Mouse (Mus musculus): ENCODE measurements at regions not wholly inside any gene's neighbourhood (a gene's known extent, or its start where the extent isn't known, plus 50 kb on each side); places are given as distances from the start of the nearest gene placed in this dataset.
"Not testable (repeated sequence)": the region's sequence is repeated elsewhere in the genome, so short reads cannot be mapped to it uniquely, and the experiment has no call there.

DNA sequence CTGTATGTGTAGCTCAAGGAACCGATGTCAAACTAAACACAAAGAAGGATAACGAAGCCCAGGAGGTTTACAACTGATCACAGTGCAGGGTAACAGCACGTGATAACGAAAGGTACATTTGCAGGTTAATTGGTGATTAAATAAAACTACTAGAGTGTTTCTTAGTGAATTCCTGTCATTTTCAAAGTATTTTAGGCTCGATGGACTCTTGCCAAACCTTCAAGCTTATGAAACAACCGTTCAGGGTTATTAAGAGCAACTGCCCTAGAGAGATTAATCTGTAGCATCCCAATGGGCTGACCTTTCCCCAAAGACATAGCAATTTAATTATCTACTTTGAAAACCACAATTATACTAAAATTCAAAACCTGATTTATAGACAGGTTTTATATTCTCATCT, 741.1 kb downstream of the Robo2 start:
- intact Hi-C loops (cut with DNase I) = no loop called here
- DNase-seq = no peak

DNA sequence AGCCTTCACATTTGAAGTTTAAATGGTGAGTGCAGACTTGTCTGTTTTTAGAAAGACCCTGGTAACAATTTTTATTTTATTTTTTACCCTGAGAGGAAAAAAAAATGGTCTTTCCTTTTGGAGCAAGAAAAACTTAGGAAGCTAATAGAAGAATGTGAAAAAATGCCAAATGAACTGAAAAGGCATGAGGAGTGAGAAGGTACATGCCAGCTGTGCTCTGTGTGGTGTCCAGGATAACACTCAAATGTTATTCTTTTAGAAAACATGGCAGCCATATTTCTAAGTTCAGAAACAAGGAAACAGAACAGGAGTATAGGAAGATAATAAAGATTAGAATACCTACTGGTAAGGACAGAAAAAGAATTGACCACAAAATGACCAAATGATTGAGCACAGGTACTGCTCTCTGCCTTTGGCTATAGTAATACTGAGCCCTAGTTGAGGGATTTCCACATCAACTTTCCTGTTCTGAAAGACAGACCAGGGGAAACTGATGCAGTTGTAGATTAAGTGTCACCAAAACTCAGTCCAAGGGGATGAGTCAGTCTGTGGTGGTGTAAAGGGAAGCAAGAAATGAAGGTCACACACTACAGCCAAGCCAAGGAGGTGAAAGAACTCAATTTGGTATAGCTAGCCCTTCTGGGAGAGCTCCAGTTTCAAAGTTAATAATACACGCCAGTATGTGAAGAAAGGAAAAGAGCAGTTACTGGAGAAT, 758.5 kb downstream of the Robo2 start:
- intact Hi-C loops (cut with DNase I) = no loop called here
- no peak for DNase-seq

- peak; percentile 2 for DNase-seq
- intact Hi-C loops (cut with DNase I) = no loop called here
Observed at GRCm38 (mm10) chr16:73647201-73647782, 764.3 kb downstream of the Robo2 start.

GRCm38 (mm10) chr16:73613017-73613416, 798.6 kb downstream of the Robo2 start:
- DNase-seq = no peak
- intact Hi-C loops (cut with DNase I) = no loop called here

DNA sequence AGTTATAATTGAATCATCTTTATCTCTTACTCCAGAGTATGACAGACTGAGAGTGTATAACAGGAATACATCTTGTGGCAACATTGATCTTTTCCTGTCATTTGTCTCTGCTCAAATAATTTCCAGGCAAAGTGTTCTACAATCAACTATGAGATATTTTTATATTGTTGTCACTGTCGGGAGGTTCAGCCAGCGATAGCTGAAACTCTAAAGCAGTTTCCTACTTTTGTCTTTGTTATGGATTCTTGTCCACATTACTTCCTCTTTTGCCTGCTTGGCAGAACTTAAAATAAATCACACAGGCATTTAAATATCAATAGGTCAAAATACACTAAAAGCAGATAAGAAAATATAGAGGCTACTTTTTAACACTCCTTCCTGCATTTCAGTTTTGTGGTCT, 820.2 kb downstream of the Robo2 start:
- DNase-seq = no peak
- intact Hi-C loops (cut with DNase I) = no loop called here

GRCm38 (mm10) chr16:73561216-73561615, 850.4 kb downstream of the Robo2 start:
- no peak for DNase-seq
- intact Hi-C loops (cut with DNase I) = no loop called here

- intact Hi-C loops (cut with DNase I) = no loop called here
- DNase-seq = no peak
Observed at GRCm38 (mm10) chr16:73556940-73557339, 854.7 kb downstream of the Robo2 start.

- intact Hi-C loops (cut with DNase I) = no loop called here
- DNase-seq = no peak
Observed at GRCm38 (mm10) chr16:73543651-73544050, 868.0 kb downstream of the Robo2 start.

GRCm38 (mm10) chr16:73538040-73538439, 873.6 kb downstream of the Robo2 start:
- intact Hi-C loops (cut with DNase I) = no loop called here
- DNase-seq = no peak

DNA sequence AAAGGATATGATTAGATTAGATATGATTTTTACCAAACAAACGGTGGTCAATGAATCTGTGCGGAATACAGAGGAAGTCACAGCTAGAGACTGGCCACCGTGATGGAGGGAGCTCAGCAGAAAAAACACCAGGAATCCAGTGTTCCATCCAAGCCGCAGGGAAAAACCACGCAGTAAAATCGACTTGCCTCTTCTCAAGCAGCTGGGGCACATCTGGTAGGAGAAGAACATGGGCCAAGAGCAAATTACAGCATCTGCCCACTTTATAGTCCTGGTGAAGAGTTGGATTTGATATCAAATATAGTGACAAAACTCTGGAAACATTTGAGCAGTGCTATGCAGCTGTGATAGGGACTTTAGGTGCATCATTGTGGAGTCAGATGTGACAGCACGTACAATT, 874.1 kb downstream of the Robo2 start:
- intact Hi-C loops (cut with DNase I) = no loop called here

DNA sequence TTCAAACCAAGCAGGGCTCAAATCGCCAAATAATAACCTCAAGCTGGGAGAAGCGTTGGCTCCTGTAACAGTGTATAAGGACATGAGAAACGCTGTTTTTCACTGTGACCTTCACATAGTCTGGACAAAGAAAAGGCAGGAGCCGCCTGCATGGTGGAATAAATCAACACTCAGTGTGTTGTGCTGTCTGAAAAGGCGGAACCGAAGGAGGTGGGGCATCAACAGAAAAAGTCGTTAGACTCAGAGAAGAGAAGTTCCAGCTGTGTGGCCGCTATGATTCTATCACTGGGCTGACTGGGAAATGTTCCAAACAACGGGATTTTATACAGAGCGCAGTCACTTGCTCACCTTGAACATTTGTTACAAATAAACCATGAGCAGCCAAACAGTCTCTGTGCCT, 881.4 kb downstream of the Robo2 start:
- peak; percentile 1 for DNase-seq
- intact Hi-C loops (cut with DNase I) = no loop called here

More for the DNA sequence above, 874.1 kb downstream of the Robo2 start:
- no peak for DNase-seq

DNA sequence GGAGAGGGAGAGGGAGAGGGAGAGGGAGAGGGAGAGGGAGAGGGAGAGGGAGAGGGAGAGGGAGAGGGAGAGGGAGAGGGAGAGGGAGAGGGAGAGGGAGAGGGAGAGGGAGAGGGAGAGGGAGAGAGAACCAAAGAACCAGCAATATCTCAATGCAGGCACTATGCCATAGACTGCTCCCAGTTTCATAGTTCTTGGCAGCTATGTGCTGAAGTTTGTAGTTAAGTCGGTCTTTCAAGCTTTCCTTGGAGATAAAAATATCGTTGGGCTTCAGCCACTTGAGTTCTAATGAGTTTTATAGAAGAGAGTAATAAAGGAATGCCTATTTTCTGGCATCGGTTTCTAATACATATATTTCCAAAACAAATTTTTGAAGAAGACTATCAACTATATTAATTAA, 888.7 kb downstream of the Robo2 start:
- DNase-seq; intact Hi-C loops (cut with DNase I): not testable (repeated sequence)

DNA sequence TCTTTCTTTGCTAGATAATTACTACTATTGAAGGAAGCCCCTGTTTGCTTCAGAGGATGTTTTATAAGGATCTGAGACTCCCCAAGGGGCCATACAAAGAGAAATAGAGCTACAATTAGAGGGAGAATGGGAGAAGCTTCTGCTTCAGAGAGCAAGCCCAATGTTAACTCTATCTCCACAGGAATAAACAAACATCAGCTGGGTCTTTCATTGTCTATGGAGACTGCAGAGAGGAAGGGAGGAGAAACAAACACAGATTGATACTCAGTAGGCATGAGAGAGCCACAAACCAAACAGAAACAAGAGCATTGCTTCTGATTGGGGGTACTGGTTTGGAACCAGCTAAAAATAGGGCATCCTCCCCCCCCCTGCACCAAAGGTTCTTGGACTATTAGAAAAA, 906.9 kb downstream of the Robo2 start:
- intact Hi-C loops (cut with DNase I) = loop anchor here (5.0 kb wide), 1 partner anchor 192 kb away; no protein-coding TSS in a partner anchor
- no peak for DNase-seq

GRCm38 (mm10) chr16:73498636-73499208, 912.9 kb downstream of the Robo2 start:
- intact Hi-C loops (cut with DNase I) = no loop called here
- no peak for DNase-seq

DNA sequence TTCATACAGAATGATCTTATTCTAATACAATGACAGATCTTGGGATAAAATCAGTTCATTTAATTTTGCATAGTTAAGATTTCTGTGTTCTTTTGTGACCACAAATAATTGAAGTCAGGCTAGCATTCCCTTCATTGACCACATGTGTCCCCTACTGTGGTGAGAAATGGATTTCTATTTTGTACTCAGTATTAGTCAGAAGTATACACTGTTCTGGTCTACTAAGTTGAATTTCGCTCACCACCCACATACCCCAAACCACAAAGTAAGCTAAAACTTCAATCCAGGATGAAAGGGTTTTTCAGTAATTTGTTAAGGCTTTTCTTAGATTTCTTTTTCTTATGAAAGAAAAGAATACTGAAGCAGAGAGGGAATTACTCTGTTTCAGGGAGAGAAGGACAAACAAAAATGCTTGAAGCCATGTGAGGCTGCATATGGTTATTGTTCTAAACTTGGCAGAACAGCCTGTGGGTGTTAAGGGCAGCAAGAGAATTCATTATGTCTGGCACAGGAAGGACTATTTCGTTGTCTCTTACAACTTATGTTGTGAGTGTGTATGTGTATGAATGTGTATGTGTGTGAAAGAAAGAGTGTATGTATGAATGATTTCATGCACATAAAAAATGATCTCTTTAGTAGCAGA, 928.3 kb downstream of the Robo2 start:
- DNase-seq = no peak
- intact Hi-C loops (cut with DNase I) = no loop called here

GRCm38 (mm10) chr16:73482176-73482575, 929.4 kb downstream of the Robo2 start:
- no peak for DNase-seq
- intact Hi-C loops (cut with DNase I) = no loop called here

GRCm38 (mm10) chr16:73473502-73473901, 938.1 kb downstream of the Robo2 start:
- intact Hi-C loops (cut with DNase I) = no loop called here

GRCm38 (mm10) chr16:73471547-73471946, 940.1 kb downstream of the Robo2 start:
- DNase-seq = peak; percentile 84
- intact Hi-C loops (cut with DNase I) = no loop called here

More at GRCm38 (mm10) chr16:73473502-73473901, 938.1 kb downstream of the Robo2 start:
- DNase-seq = no peak

DNA sequence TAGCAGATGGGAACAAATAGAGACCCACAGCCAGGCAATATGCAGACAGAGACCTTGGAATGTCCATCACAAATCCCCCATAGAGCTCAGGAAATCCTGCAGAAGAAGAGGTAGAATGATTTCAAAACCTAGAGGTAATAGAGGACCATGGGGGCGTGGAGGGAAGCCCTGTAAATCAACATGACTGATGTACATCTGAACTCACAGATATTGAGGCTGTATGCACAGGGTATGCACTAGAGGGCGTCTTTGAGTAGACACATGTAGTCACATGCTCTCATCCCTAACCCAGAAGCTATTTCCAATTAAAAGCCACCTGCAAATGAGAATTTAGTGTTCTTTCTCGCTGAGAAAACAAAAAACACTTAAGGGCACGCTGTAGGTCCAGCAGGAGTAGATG, 941.1 kb downstream of the Robo2 start:
- no peak for DNase-seq
- intact Hi-C loops (cut with DNase I) = no loop called here

GRCm38 (mm10) chr16:73466296-73466695, 945.3 kb downstream of the Robo2 start:
- DNase-seq = peak; percentile 30
- intact Hi-C loops (cut with DNase I) = no loop called here

- no peak for DNase-seq
Observed at GRCm38 (mm10) chr16:73462516-73462915, 949.1 kb downstream of the Robo2 start.

More at GRCm38 (mm10) chr16:73462516-73462915, 949.1 kb downstream of the Robo2 start:
- intact Hi-C loops (cut with DNase I) = no loop called here

All from left cerebral cortex, postnatal 4 days (tissue).